Mouse (Mus musculus) hematopoietic stem cell, adult 5-6 weeks (primary cell): ENCODE measurements around the gene Sod3. TPM values are rescaled to one million over a fixed set of nuclear protein-coding genes. Genes with fewer than 3 reads are reported as not detected.

ENCODE experiments used
- ATAC-seq, 2 experiments: fragments of 125-278 bp in 1 of 2; replicated peaks in 1 of 2; 2 replicates each; pipeline ENCODE4 v1.8.0; 2016 to 2017; ENCODE audit warnings: inconsistent platforms in 2 of 2, mild to moderate bottlenecking in 2 of 2, moderate number of reproducible peaks in 2 of 2, low read depth in 1 of 2, moderate TSS enrichment in 1 of 2; ENCODE audit not compliant: low FRiP score in 2 of 2, poor library complexity in 2 of 2, severe bottlenecking in 2 of 2, insufficient read depth in 1 of 2, low TSS enrichment in 1 of 2
- total RNA-seq: library from RNA; stranded (forward); fragments of 172-1452, 232-1000 nt; gene quantifications from 2 replicates; pipeline ENCODE4 v1.2.3, GENCODE M21; 2017

Gene Sod3
- total RNA-seq, 1 experiment from 2014 or later, result not detected

GRCm38 (mm10) chr5:52366661-52367060 lies 3.1 kb downstream of the Sod3 start:
- no peak for ATAC-seq

DNA sequence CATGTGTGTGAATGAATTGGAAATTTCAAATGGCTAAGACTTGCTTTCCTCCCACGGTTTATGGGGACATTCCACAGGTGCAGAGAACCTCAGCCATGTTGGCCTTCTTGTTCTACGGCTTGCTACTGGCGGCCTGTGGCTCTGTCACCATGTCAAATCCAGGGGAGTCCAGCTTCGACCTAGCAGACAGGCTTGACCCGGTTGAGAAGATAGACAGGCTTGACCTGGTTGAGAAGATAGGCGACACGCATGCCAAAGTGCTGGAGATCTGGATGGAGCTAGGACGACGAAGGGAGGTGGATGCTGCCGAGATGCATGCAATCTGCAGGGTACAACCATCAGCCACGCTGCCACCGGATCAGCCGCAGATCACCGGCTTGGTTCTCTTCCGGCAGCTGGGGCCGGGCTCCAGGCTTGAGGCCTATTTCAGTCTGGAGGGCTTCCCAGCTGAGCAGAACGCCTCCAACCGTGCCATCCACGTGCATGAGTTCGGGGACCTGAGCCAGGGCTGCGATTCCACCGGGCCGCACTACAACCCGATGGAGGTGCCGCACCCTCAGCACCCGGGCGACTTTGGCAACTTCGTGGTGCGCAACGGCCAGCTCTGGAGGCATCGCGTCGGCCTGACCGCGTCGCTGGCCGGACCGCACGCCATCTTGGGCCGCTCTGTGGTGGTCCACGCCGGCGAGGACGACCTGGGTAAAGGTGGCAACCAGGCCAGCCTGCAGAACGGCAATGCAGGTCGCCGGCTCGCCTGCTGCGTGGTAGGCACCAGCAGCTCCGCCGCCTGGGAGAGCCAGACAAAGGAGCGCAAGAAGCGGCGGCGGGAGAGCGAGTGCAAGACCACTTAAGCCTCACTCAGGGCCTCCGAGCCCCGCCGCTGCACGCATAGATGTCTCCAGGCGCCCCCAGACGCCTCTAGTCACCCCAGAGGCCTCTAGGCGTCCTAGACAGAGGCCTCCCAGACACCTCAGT lies 4.6 kb downstream of the Sod3 start:
- no peak for ATAC-seq

DNA sequence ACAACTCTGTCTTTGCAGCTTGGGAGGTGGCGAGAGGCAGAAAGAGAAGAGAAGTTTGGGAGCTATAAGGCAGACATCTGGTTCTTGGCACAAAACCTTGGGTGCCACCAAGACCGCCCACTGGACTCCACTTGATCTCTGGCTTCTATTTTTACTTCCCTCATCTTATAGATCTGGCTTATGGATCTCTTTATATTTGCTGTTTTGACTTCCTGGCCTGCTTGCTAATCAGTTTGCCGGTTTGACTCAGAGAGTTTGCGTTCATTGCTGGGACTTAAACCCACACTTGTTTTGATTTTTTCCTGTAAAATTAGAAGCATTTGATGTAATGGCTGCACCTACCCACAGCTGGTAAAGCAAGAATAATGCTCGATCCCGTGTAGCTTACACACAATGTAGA lies 7.3 kb downstream of the Sod3 start:
- ATAC-seq, result no peak

GRCm38 (mm10) chr5:52375847-52376246 lies 12.3 kb downstream of the Sod3 start:
- no peak for ATAC-seq

GRCm38 (mm10) chr5:52382837-52383236 lies 19.2 kb downstream of the Sod3 start:
- ATAC-seq, result no peak

DNA sequence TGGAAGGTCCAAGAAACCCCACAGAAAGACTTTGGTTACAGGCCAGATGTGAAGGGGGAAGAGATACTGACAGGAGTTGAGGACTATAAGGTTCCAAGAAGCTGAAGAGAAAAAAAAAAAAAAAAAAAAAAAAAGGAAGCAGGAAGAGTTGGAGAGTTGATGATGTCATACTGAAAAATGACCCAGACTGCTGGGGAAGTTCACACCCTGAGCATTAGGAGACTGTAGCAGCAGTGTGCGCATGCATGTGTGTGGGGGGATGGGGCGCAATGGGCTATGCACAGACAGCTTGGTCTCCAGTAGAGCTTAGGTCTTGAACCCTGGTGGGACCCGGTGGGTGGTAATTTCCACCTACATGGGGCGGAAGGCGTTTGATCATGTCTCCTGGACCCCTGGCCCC lies 20.2 kb downstream of the Sod3 start:
- ATAC-seq, result no peak

DNA sequence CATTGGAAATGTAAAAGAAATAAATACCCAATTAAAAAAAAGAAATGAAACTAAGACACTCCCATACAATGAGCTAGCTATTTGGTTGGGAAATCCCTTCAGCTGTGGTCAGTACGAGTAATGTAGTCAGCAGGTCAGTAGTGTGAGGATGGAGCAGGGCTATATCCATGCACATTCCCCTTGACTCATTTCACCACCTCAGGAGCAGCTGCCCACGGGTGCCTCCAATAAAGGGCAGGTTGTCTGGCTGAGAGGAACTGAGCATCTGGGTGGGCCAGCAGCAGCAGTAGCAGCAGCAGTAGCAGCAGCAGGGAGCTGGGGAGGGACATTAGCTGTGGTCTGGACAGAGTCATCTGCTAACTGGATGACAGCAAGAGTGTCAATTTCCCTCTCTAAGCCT lies 22.4 kb downstream of the Sod3 start:
- no peak for ATAC-seq

DNA sequence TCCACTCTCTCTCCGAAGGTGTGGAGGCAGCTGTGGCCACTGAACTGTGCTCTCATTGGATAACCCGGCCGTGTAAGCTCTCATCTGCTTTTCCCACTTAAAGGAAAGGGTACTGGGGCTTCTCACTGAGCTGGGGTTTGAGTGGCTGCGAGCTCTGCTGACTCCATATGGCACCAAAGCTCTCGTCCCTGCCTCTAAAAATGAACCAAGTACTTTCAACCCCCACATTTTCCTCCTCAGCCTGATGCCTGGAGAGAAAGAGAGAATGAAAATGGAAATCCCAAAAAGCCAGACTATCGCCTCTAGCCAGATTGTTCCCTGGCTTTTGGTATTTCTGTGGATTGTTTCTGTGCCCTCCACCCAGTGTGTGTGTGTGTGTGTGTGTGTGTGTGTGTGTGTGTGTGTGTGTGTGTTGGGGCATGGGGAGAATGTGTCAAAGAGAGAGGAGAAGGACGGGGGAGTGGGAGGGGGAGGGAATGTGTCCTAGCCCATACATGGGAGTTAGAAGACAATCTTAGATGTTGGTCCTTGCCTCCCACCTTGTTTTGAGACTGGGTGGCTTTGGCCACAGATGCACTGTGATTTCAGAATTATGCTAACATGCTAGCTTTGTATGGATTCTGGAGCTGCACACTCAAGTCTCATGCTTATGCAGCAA lies 24.6 kb downstream of the Sod3 start:
- ATAC-seq, result no peak

DNA sequence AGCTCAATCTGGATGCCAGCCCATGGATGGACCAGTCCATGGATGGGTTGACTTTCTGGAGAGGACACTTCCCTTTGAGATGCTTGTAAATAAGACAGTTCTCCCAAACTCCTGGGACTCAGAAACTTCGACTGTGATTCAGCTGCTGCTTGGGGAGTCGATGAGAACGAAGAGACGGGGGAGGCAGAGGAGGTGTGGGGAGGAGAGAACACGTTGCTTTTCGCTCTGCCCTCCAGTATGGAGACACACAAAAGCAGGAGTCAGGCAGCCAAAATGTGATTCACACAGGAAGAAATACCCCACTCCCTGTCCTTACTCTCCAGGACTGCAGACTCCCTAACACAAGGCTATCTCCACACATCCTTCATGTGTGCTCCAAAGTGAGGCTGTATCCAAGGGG lies 26.8 kb downstream of the Sod3 start:
- ATAC-seq, result no peak

DNA sequence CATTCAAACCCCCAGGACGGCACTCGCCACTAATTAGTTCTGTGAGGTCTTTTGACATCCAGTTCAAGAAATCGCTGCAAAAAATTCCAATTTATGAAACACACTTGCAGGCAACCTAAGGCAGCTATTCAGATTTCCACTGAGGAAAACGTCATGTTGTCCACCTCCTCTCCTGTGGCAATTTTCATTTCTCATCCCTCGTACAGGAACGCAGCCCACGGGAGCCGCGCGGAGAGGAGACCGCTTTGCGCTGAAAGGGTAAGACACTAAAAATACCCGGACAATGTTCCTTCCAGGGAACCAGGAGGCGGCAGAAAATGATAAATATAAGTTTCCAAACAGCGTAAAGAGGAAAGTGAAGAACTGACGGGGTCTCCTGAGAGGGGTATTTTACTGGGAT lies 27.9 kb downstream of the Sod3 start:
- no peak for ATAC-seq

- no peak for ATAC-seq
Observed at GRCm38 (mm10) chr5:52393756-52394155, 30.2 kb downstream of the Sod3 start.

DNA sequence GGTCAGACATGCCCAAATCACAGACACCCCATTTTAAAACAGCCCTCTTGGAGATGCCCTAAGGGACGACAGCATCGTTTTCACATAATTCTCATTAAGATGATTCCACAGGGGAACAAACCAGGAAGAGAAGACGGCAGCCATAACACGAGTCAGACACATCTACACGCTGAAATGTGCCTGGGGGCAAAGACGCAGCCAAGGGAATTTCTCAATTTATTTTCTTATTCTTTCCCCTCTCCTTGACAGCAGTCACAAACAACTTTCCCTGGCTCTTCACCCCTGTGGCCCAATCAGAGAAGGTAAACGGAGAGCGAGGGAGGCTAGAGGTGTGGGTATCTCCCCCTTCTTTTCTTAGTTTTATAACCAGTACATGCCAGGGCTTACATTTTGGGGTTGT lies 40.8 kb downstream of the Sod3 start:
- no peak for ATAC-seq

DNA sequence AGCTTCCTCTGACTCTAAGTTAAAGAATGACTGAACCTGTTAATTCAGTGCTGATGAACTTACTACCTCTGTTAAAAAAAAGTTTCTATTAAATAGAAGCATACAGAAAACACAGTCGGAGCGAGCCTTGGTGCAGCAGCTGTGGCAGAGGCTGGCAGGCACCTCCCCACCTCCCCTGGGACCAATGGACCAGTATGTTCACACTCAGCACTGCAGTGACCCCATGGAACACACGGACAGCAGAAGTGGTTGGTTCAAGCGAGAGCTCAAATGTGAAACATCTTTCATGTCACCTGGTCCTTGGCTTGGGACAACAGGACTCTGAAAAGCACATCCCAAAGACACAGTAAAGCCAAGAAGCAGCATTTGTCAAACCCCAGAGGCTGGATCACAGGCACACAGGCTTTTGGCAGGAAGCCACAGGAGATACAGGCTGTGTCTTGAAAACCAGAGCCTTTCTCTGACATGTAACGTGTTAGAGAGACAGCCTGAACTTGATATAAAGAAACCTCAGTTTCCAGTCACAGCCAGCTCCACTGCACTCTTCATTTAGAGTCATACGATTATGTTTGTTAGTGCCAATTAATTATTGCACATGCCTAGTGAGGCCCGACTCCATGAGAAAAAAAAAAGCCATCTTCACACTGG lies 45.2 kb downstream of the Sod3 start:
- no peak for ATAC-seq

- ATAC-seq, result no peak
Observed at GRCm38 (mm10) chr5:52410197-52410596, 46.6 kb downstream of the Sod3 start.

DNA sequence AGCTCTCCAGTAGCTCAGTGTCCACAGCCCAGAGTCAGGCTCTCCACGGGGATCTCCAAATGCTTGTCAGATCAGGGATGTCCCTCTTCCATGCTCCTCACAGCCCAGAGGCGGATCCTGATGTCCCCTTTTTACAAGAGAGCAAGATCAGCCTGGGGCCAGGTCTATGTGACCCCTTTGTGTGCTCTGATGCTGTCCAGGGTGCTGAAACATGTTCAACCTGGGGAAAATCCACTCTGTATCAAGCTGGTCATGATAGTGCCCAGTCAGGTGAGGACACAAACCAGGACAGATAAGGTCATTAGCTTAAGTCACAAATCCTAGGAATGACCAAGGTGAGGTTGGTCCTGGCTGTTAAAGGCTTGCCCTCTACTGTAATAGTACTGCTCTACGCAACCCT lies 48.0 kb downstream of the Sod3 start:
- no peak for ATAC-seq

DNA sequence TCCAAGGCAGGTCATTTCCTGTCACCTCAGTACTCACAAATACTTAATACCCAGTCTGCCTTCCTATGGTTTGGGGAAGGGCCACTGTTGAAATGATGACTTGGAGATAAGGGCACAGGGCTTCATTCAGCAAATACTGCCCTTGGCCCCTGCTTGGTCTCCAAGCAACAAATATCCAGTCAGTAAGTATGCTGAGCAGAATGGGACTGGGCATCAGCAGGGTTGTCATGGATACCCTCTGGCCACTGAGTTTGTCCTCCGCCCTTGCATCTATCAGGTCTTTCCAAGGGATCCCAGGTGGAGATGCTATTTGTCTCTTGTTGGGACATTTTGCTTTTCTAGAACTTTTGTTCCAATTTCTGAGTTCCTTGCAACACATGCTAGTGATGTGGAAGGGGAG lies 51.6 kb downstream of the Sod3 start:
- no peak for ATAC-seq

DNA sequence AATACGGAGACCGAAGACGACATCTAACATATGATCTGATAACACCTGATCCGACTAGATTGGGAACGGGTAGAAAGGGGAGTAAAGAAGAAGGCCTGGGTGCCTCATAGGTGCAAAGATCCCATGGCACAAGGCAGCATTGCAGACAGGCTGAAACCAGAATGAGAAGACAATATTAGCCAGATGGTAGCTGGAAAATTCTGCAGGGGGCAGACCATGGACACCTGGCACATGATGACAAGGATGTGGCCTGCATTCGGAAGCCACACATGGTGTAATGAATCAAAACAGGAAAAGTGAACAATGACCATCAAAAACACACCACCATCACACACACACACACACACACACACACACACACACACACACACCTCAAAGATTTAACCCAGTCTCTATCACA lies 52.3 kb downstream of the Sod3 start:
- ATAC-seq, result no peak

GRCm38 (mm10) chr5:52416485-52416884 lies 52.9 kb downstream of the Sod3 start:
- no peak for ATAC-seq
